Mouse (Mus musculus): ENCODE measurements at regions not wholly inside any gene's neighbourhood (a gene's known extent, or its start where the extent isn't known, plus 50 kb on each side); places are given as distances from the start of the nearest gene placed in this dataset.

DNA sequence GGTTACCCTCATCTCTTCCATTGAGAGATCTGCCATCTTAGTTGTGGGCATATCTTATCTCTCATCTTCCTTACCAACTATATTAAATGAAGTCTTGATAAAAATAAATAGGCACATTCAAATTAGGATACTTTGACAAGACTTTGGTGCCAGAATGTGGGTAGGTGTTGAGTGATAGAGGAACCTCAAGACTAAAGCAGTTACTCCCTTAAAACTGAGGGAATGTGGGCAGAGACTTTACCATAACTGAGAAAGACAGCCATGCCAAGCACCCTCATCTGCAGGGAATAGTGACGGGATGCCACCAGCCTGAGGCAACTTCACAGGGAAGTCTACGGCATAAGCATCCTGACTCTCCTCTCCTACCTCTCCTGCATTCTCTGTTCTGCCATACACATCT, 292.3 kb downstream of the Lmx1a start:
- no peak for DNase-seq
- intact Hi-C loops (cut with DNase I) = no loop called here

- intact Hi-C loops (cut with DNase I) = no loop called here
- DNase-seq = no peak
These were observed 318.4 kb downstream of the Lmx1a start for GRCm38 (mm10) chr1:168007456-168007855.

DNA sequence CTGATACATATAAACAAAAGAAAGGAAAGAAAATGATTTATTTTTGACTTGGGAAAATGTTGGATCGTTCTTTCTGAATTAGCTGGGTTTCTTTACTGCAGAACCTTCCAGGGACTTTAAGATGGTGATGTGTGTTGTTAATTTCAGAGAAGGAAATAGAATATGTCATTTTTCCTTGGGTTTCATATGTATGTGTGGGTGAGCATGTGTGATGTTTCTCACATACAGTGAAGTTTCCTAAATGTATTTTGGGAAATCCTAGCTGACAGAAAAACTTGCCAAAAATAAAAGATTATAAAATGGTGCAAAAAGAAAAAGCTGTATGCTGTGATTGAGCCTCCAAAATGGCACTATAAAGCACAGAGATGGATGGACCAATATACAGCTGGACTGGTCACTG, 319.2 kb downstream of the Lmx1a start:
- intact Hi-C loops (cut with DNase I) = no loop called here
- DNase-seq = no peak

DNA sequence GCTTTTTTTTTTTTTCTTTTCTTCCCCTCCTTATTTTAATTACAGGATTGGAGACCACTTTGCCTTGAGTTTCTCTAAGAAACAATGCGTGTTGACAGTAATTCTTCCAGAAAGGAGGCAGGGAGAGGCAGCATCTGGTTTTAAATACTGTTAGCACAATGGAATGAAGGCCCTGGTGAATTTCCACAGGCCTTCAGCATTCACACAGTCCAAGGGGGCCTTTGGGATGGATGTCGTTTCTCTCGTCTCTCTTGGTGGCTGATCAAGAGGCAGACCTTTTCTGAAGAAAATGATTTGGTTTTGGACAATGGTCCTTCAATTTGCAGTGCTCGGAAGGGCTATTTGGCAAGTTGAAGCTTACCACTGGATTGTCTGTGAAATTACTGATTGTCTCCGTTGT, 321.4 kb downstream of the Lmx1a start:
- intact Hi-C loops (cut with DNase I) = no loop called here
- peak in 1 of 2 experiments; percentile 16 for DNase-seq

- peak; percentile 38 to 51 for DNase-seq
- intact Hi-C loops (cut with DNase I) = no loop called here
These were observed 323.0 kb downstream of the Lmx1a start for GRCm38 (mm10) chr1:168012069-168012468.

GRCm38 (mm10) chr1:168012611-168013010, 323.6 kb downstream of the Lmx1a start:
- no peak for DNase-seq
- intact Hi-C loops (cut with DNase I) = no loop called here

DNA sequence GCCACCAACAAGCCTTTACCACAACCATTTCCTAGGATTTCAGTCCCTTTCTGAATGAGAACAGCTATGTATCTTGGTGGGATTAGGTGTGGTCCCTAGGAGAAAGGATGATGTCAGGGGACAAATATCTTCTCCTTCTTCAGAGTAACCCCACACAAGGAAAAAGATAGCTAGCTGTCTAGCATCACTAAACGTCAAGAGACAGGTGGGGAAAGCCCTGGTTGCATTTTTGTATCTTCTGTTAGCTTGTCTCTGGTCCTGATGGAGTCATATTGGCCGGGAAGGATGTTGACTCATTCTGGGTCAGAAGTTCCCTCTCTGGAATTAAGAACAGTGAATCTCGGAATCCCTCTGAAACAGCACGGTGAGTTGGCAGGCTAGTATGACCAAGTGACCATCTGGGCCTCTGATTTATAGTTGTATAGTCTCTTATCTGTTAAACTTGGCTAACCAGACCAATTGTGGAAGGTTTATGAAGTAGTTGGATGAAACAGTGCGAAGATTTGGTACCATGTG, 327.4 kb downstream of the Lmx1a start:
- intact Hi-C loops (cut with DNase I) = no loop called here
- DNase-seq = no peak

DNA sequence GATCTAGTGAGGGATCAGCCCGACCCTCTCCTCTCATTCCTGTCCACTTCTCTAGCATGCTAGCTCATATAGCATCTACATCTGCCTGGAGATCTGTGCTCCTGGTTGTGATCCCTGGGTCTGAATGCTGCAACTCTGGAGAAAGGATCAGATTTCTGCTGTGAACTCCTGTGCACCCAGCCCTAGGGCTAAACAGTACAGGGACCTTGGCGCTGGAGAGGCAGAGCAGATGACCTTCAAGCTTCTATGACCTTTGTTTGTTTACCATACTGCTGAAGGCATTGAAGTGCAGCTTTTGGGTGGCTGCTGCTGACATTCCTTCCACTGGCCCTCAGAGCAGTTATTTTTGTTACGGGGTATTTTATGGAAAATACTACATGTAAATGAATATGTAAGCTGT, 337.4 kb downstream of the Lmx1a start:
- no peak for DNase-seq
- intact Hi-C loops (cut with DNase I) = no loop called here

GRCm38 (mm10) chr1:168044765-168045164, 355.7 kb downstream of the Lmx1a start:
- intact Hi-C loops (cut with DNase I) = no loop called here
- DNase-seq = no peak

GRCm38 (mm10) chr1:168046347-168046746, 357.3 kb downstream of the Lmx1a start:
- no peak for DNase-seq
- intact Hi-C loops (cut with DNase I) = no loop called here

DNA sequence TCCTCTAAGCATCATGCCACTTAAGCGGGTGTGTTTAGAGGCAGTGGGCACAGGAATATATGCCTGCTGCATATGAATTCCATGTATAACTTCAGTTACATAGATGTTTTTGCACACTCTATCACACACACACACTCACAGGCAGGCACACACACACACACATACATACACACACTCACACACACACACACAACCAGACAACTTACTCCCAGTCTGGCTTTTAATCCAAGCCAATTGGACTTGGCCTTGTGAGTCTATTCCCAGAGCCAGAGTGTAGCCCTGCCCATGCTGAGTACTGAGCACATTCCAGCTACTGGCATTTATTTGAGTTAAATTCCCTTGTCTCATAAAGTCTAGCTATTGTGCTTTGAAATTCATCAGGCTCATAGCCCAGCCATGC, 357.7 kb downstream of the Lmx1a start:
- intact Hi-C loops (cut with DNase I) = no loop called here
- no peak for DNase-seq

DNA sequence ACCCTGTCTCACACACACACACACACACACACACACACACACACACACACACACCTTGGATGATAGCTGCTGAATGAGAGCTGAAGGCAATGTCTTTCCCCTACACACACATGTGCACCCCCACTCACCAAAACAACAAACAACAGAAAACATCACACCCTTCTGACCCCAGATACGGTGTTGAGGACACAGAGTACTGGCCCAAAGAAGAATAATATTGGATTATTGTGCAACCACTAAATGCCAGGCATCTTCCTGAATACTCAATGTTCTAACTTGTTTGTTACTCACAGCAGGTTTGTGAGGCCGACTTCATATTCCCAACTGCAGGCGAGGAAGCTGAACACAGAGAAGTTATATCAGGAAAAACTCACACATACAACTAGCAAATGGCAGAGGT, 360.9 kb downstream of the Lmx1a start:
- intact Hi-C loops (cut with DNase I) = no loop called here
- DNase-seq = no peak

GRCm38 (mm10) chr1:168056479-168056878, 367.4 kb downstream of the Lmx1a start:
- DNase-seq = no peak
- intact Hi-C loops (cut with DNase I) = no loop called here

- no peak for DNase-seq
- intact Hi-C loops (cut with DNase I) = no loop called here
These were observed 368.4 kb downstream of the Lmx1a start for GRCm38 (mm10) chr1:168057479-168057878.

DNA sequence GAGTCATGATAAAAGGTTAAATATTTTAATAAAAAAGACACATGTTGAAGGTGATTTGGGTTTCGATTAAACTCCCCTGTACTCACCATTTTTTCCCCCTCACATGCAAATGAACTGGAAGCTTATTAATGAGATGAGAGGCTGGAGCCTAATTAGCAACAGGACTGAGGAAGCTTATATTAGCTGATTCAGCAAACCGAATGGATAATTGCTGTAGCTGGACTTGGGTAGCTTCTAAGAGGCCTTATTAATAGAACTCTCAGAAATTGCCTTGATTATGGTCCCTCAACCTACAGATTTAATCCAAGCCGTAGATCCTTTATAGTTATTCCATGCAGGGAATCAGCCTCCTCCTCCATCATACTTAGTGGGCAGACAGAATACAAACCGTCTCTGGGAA, 369.7 kb downstream of the Lmx1a start:
- intact Hi-C loops (cut with DNase I) = no loop called here
- DNase-seq = no peak

- intact Hi-C loops (cut with DNase I) = no loop called here
- no peak for DNase-seq
These were observed 367.9 kb downstream of the Pbx1 start for GRCm38 (mm10) chr1:168064065-168064664.

DNA sequence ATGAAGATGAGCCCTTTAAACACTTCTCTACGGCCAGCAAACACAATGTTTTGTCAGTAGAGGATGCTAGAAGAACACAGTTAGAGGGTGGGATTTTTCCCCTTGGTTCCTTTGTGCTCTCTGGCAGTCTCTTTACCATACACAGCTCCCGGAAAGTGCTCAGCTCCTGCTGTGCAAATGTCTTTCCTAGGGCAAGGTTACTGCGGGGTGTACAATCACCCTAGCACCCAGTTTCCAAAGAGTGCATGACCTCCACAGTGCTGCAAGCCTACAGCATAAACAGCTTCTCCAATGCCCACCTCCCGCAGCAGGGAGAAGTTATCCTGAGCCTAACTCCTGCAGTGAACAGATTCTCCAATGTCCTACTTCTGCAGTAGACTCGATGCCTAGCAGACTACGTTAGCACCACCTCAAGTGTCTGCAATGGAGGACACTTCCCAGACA, 366.4 kb downstream of the Pbx1 start:
- no peak for DNase-seq
- intact Hi-C loops (cut with DNase I) = no loop called here

- intact Hi-C loops (cut with DNase I) = no loop called here
These were observed 365.3 kb downstream of the Pbx1 start for GRCm38 (mm10) chr1:168066810-168067209.

DNA sequence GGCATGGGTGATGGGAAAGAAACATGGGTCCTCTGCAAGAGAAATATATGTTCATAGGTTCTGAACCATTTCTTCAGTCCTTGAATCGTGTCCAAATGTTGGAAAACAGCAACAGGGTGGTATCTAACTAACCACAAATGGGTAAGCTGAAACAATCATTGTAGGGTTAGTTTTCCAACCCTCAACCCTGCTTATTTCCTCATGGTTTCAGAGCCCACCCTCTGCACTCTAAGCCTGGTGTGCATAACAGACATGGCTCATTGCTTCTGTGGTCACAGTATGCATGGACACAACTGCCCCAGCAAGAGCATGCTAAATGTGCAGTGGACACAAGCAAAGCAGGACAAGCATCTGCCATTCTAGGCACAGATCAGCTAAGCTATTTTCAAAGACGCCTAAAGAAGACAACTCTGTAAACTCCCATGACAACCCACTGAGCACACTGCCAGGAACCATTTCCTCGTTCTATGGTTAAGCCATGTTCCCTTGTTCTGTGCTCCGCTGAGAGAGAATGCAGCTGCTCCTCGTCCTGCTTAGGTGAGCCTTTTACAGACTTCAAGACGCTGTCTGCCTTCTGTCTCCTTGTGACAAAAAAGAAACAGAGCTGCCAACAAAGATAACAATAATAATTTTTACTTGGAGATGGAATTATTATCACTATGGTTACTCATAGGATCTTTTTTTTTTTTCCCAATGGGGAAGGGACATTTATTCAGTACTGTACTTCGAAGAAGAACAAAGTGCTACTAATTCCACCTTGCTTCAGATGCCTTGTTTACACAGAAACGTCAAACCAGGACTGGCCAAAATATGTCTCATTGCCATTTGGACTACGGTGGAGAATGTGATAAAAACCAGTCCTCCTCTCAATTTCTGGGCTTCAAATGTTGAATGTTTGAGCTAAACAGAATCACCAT, 363.8 kb downstream of the Pbx1 start:
- DNase-seq = no peak

More at GRCm38 (mm10) chr1:168066810-168067209, 365.3 kb downstream of the Pbx1 start:
- no peak for DNase-seq

DNA sequence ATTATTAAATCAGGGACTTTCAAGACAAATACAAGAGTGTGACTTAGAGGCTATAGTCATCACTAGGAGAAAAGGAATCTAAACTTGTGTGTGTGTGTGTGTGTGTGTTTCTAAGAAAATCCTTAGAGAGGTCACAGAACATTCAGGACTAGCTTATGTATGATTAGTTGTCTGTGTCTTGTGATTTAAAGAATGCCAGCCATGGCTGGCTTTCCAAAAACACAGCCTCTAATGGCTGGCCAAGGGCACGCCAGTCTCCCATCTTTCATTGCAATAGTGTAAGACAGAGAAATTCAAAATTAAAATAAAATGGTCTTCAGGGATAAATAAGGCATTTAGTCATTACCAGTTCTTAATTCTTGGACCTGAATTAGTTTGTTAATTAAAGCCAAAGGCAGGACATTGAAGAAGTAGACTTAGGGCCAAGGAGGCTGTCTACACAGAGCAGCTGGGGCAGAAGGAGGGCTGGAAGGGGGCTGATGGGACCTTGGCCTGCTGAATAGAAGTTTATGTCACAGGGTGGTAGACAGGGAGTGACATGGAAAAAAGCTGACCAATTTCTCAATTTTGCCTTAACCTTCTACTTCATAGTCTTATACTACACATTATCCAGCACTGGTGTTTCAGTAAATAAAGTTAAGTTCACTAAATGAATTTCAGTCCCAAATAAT, 363.0 kb downstream of the Pbx1 start:
- intact Hi-C loops (cut with DNase I) = no loop called here
- DNase-seq = no peak

More for the DNA sequence above, 363.8 kb downstream of the Pbx1 start:
- intact Hi-C loops (cut with DNase I) = no loop called here

All from heart, postnatal 36 days (tissue).